Comparison of ENCODE assay signal across 9 mouse cellular contexts in the genomic region with DNA sequence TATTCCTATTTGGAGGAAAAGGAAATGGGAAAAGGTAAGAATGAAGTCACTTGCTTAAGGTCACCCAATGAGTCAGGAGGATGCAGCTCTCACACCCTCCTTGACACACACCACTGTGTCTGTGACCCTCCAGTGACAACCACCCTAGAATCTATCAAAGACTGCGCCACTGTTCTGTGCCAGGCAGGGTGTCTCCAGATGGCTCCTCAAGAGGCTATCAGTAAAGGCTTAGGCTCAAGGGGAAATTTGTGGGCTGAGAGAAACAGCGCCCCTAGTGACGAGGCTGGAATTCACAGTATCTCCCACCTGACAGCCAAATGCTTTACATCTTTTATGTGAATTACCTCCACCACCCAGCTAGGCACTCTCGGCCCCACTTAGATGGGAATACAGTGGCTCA. TPM values are rescaled to one million over a fixed set of nuclear protein-coding genes. Genes with fewer than 3 reads are reported as not detected.
DNase-seq lines count a peak whose midpoint lies in the region; ATAC-seq and TF ChIP-seq lines count a peak whose summit lies in the region.
"Had no signal": no experiment of that assay in that cellular context is flagged by ENCODE, and none has a peak within 500 bp of the region (broad histone marks: within the 10 kb centered on the region; RNA-seq: fewer than 3 reads in every experiment).

No protein-coding gene starts in this region.

- H3K9ac ChIP-seq in kidney, embryonic 14.5 days (ENCODE audit: low read depth, low read length): no peak overlapping the region
- no peak overlapping the region for H3K9ac ChIP-seq in ES-Bruce4 (ENCODE audit: low read depth, poor library complexity, severe bottlenecking)
- H3K9ac ChIP-seq in midbrain, postnatal 0 days (replicated peaks; ENCODE audit: low read length, poor library complexity, severe bottlenecking): no peak overlapping the region

- H3K9me3 ChIP-seq in kidney, embryonic 14.5 days (ENCODE audit: control insufficient read depth, low read length): no peaks in the 10 kb centered on the region
- H3K9me3 ChIP-seq in ES-Bruce4 (replicated peaks; ENCODE audit: control insufficient read depth, insufficient read depth, low read length, poor library complexity, severe bottlenecking): no peaks in the 10 kb centered on the region
- H3K9me3 ChIP-seq in midbrain, postnatal 0 days (ENCODE audit: low read length): no peaks in the 10 kb centered on the region

- no peak for TF ChIP-seq POLR2A in ES-Bruce4 (IDR thresholded peaks at IDR 0.05; ENCODE audit: insufficient read depth, low read length)

- no peak for ATAC-seq in kidney, embryonic 14.5 days (ENCODE audit: low FRiP score, low TSS enrichment)
- no peak for ATAC-seq in midbrain, postnatal 0 days (ENCODE audit: low FRiP score)
- no peak for ATAC-seq in activated CD4-positive, CD25-positive, alpha-beta regulatory T cell, adult 4 months

- H3K27ac ChIP-seq in kidney, embryonic 14.5 days (ENCODE audit: low read depth, low read length): no peak overlapping the region
- H3K27ac ChIP-seq in ES-Bruce4 (ENCODE audit: insufficient read depth, low read length): peak overlapping the region; percentile 66
- no peak overlapping the region for H3K27ac ChIP-seq in midbrain, postnatal 0 days (ENCODE audit: low read depth, low read length)

- 0 out of 2 replicates have a peak, but pooled peaks have one; percentile 7 for TF ChIP-seq EP300 in ES-Bruce4 (IDR thresholded peaks at IDR 0.05; ENCODE audit: insufficient read depth, low read depth, low read length)

- TF ChIP-seq CTCF in ES-Bruce4 (IDR thresholded peaks at IDR 0.05; ENCODE audit: low read depth, low read length): peak; percentile 69
- peak; percentile 71 for TF ChIP-seq CTCF in midbrain, postnatal 0 days (IDR thresholded peaks at IDR 0.05)

- 0 out of 2 replicates have a peak, but pooled peaks cover 3% of the 10 kb centered on the region for H3K4me1 ChIP-seq in kidney, embryonic 14.5 days (ENCODE audit: control insufficient read depth, insufficient read depth, low read length)
- H3K4me1 ChIP-seq in ES-Bruce4 (ENCODE audit: control insufficient read depth, insufficient read depth, low read length): peaks cover 8% of the 10 kb centered on the region
- peaks cover 6% of the 10 kb centered on the region; the same call in 1 of the 2 replicates for H3K4me1 ChIP-seq in midbrain, postnatal 0 days (ENCODE audit: insufficient read depth, low read length)

- H3K27me3 ChIP-seq in kidney, embryonic 14.5 days (ENCODE audit: control insufficient read depth, insufficient read depth, low read length): peaks cover 8% of the 10 kb centered on the region; the same call in 1 of the 2 replicates
- H3K27me3 ChIP-seq in ES-Bruce4 (ENCODE audit: control insufficient read depth, insufficient read depth, low read length, poor library complexity, severe bottlenecking): no peaks in the 10 kb centered on the region
- 0 out of 2 replicates have a peak, but pooled peaks cover 4% of the 10 kb centered on the region for H3K27me3 ChIP-seq in midbrain, postnatal 0 days (ENCODE audit: insufficient read depth, low read length)

- DNase-seq in kidney, adult 8-10 months: peak; percentile 5 to 37
- peak; percentile 16 for DNase-seq in adrenal gland, adult 8-10 months
- DNase-seq in embryo, embryonic 10.5 days (ENCODE audit: low spot score): peak; percentile 79
- peak; percentile 19 for DNase-seq in kidney, postnatal 14 days
- peak; percentile 41 for DNase-seq in midbrain, postnatal 0 days (ENCODE audit: low spot score)

- H3K4me2 ChIP-seq in kidney, embryonic 14.5 days (replicated peaks; ENCODE audit: low read depth, low read length): no peak overlapping the region
- H3K4me2 ChIP-seq in midbrain, postnatal 0 days (ENCODE audit: low read depth, low read length, poor library complexity, severe bottlenecking): no peak overlapping the region

- WGBS in kidney, embryonic 14.5 days: 5% methylated on average over 4 of the region's 4 CpGs
- 7% methylated on average over 4 of the region's 4 CpGs for WGBS in midbrain, postnatal 0 days

- no peak overlapping the region for H3K4me3 ChIP-seq in kidney, embryonic 14.5 days (ENCODE audit: low read length)
- H3K4me3 ChIP-seq in ES-Bruce4 (ENCODE audit: low read depth, low read length): no peak overlapping the region
- H3K4me3 ChIP-seq in midbrain, postnatal 0 days (ENCODE audit: low read depth, low read length): no peak overlapping the region

- H3K36me3 ChIP-seq in kidney, embryonic 14.5 days (ENCODE audit: control insufficient read depth, insufficient read depth, low read length): no peaks in the 10 kb centered on the region
- H3K36me3 ChIP-seq in ES-Bruce4 (ENCODE audit: control insufficient read depth, insufficient read depth, low read length, poor library complexity, severe bottlenecking): no peaks in the 10 kb centered on the region
- H3K36me3 ChIP-seq in midbrain, postnatal 0 days (ENCODE audit: insufficient read depth, low read length): no peaks in the 10 kb centered on the region

RNA-seq across cellular contexts. Expression of gene Pdyn, which starts 3.6 kb away (rescaled TPM):
- 0.20 and 0.60 TPM in 2 replicates for polyA plus RNA-seq in kidney, embryonic 14.5 days (2014; fragmentation: Nextera tagmentation; extraction: Ambion mirVana)
- polyA plus RNA-seq in ES-Bruce4 (2011; ENCODE audit: insufficient read depth, insufficient read length, low read depth, missing spikeins): not detected in 2 replicates
- total RNA-seq in adrenal gland, adult 8-10 months (2022): under 1 TPM in 3 of 4 experiments, not detected in 1; 0.14 to 0.48 (median 0.43) TPM
- total RNA-seq in midbrain, postnatal 0 days (2014; rRNA removed): 7.2 and 7.6 TPM in 2 replicates
- polyA plus RNA-seq in midbrain, postnatal 0 days (2015; fragmentation: Nextera tagmentation; extraction: Ambion mirVana): 22.2 and 24.7 TPM in 2 replicates
- polyA plus RNA-seq in activated CD4-positive, CD25-positive, alpha-beta regulatory T cell, adult 4 months (2017; shearing (Covaris generic)): not detected
- total RNA-seq: heart, adult 18-20 months had no signal

Comparison
In these comparisons a context has a peak if more than half of its experiments do, and no peak if none do; other contexts are left out.
1. DNase-seq: peak in every context shown above with its lines; median percentile 79 in embryo, embryonic 10.5 days; 41 in midbrain, postnatal 0 days; 21 in kidney, adult 8-10 months; 19 in kidney, postnatal 14 days; 16 in adrenal gland, adult 8-10 months.
2. RNA of gene Pdyn, which starts 3.6 kb away (polyA plus RNA-seq): 22.2 to 24.7 TPM in midbrain, postnatal 0 days; 0.20 to 0.60 TPM in kidney, embryonic 14.5 days, not detected in ES-Bruce4 and not detected in activated CD4-positive, CD25-positive, alpha-beta regulatory T cell, adult 4 months; every median in the first group is over 10 times any median in the second.